19 mouse cellular contexts compared by ENCODE assay signal in genomic region chr9:74876328-74876727, GRCm38 (mm10). TPM values are rescaled to one million over a fixed set of nuclear protein-coding genes. Genes with fewer than 3 reads are reported as not detected.
DNase-seq lines count a peak whose midpoint lies in the region; ATAC-seq and TF ChIP-seq lines count a peak whose summit lies in the region.
"Had no signal": no experiment of that assay in that cellular context is flagged by ENCODE, and none has a peak within 500 bp of the region (broad histone marks: within the 10 kb centered on the region; RNA-seq: fewer than 3 reads in every experiment).

No protein-coding gene starts in this region.

- no peak overlapping the region for H3K4me2 ChIP-seq in kidney, embryonic 15.5 days
- H3K4me2 ChIP-seq in neural tube, embryonic 11.5 days (ENCODE audit: low read depth) = no peak overlapping the region
- no peak overlapping the region for H3K4me2 ChIP-seq in neural tube, embryonic 15.5 days
- H3K4me2 ChIP-seq: hindbrain, embryonic 15.5 days; midbrain, embryonic 15.5 days; stomach, embryonic 15.5 days had no signal

- no peaks in the 10 kb centered on the region for H3K36me3 ChIP-seq in kidney, adult 2 months (ENCODE audit: control insufficient read depth, insufficient read depth, low read length)
- H3K36me3 ChIP-seq in kidney, embryonic 15.5 days = no peaks in the 10 kb centered on the region
- no peaks in the 10 kb centered on the region for H3K36me3 ChIP-seq in neural tube, embryonic 11.5 days (ENCODE audit: control insufficient read depth, insufficient read depth, low read length)
- H3K36me3 ChIP-seq in neural tube, embryonic 15.5 days = no peaks in the 10 kb centered on the region
- no peaks in the 10 kb centered on the region for H3K36me3 ChIP-seq in limb, embryonic 10.5 days
- H3K36me3 ChIP-seq: heart, embryonic 10.5 days; hindbrain, embryonic 15.5 days; midbrain, embryonic 15.5 days; stomach, embryonic 15.5 days had no signal

- TF ChIP-seq CTCF in kidney, adult 2 months (conservative IDR thresholded peaks at IDR 0.05; ENCODE audit: insufficient read depth, insufficient read length, low read depth, low read length) = 0 out of 2 replicates have a peak, but pooled peaks have one; percentile 11

- H3K9me3 ChIP-seq in kidney, embryonic 15.5 days (replicated peaks) = no peaks in the 10 kb centered on the region
- H3K9me3 ChIP-seq in neural tube, embryonic 11.5 days (ENCODE audit: control insufficient read depth, low read length) = no peaks in the 10 kb centered on the region
- no peaks in the 10 kb centered on the region for H3K9me3 ChIP-seq in neural tube, embryonic 15.5 days (replicated peaks)
- H3K9me3 ChIP-seq in limb, embryonic 10.5 days (replicated peaks) = no peaks in the 10 kb centered on the region
- H3K9me3 ChIP-seq: heart, embryonic 10.5 days; hindbrain, embryonic 15.5 days; midbrain, embryonic 15.5 days; stomach, embryonic 15.5 days had no signal

- ATAC-seq in kidney, embryonic 15.5 days (replicated peaks; ENCODE audit: low FRiP score) = no peak
- ATAC-seq in neural tube, embryonic 11.5 days (ENCODE audit: insufficient read depth, low FRiP score, low TSS enrichment) = peak; percentile 50; the same call in 1 of the 2 replicates
- ATAC-seq in neural tube, embryonic 15.5 days (ENCODE audit: low FRiP score) = no peak
- ATAC-seq: forebrain, embryonic 14.5 days; midbrain, embryonic 15.5 days had no signal

- H3K9ac ChIP-seq in kidney, embryonic 15.5 days = no peak overlapping the region
- H3K9ac ChIP-seq in neural tube, embryonic 11.5 days (ENCODE audit: low read length) = no peak overlapping the region
- no peak overlapping the region for H3K9ac ChIP-seq in neural tube, embryonic 15.5 days (replicated peaks)
- H3K9ac ChIP-seq: hindbrain, embryonic 15.5 days; midbrain, embryonic 15.5 days; stomach, embryonic 15.5 days had no signal

- 64% methylated on average over 6 of the region's 6 CpGs for WGBS in kidney, adult 2 months
- WGBS in kidney, embryonic 15.5 days = 63% methylated on average over 6 of the region's 6 CpGs
- 75% methylated on average over 6 of the region's 6 CpGs for WGBS in neural tube, embryonic 11.5 days
- WGBS in neural tube, embryonic 15.5 days = 78% methylated on average over 6 of the region's 6 CpGs
- 73% methylated on average over 6 of the region's 6 CpGs for WGBS in limb, embryonic 10.5 days

- DNase-seq in kidney, adult 2 months = no peak
- no peak for DNase-seq in neural tube, embryonic 11.5 days (ENCODE audit: low spot score)
- peak; percentile 5 for DNase-seq in NIH3T3 (ENCODE audit: low read depth)
- DNase-seq in limb, embryonic 10.5 days (ENCODE audit: low spot score) = no peak
- DNase-seq in lung, postnatal 10 days = no peak
- DNase-seq: gastrocnemius, postnatal 36 days; heart, postnatal 10 days; kidney, adult 18-20 months; kidney, postnatal 4 days; lung, adult 18-20 months; spleen, adult 18-20 months had no signal

- H3K4me1 ChIP-seq in kidney, adult 2 months (ENCODE audit: control insufficient read depth, insufficient read depth, low read length) = no peaks in the 10 kb centered on the region
- H3K4me1 ChIP-seq in kidney, embryonic 15.5 days = no peaks in the 10 kb centered on the region
- H3K4me1 ChIP-seq in neural tube, embryonic 11.5 days (ENCODE audit: control insufficient read depth, insufficient read depth, low read length) = no peaks in the 10 kb centered on the region
- no peaks in the 10 kb centered on the region for H3K4me1 ChIP-seq in neural tube, embryonic 15.5 days
- H3K4me1 ChIP-seq in limb, embryonic 10.5 days = no peaks in the 10 kb centered on the region
- H3K4me1 ChIP-seq: heart, embryonic 10.5 days; hindbrain, embryonic 15.5 days; midbrain, embryonic 15.5 days; stomach, embryonic 15.5 days had no signal

- no peaks in the 10 kb centered on the region for H3K27me3 ChIP-seq in kidney, adult 2 months (replicated peaks; ENCODE audit: control insufficient read depth, insufficient read depth, low read length)
- peaks cover 37% of the 10 kb centered on the region for H3K27me3 ChIP-seq in kidney, embryonic 15.5 days
- H3K27me3 ChIP-seq in neural tube, embryonic 11.5 days (ENCODE audit: control insufficient read depth, insufficient read depth, low read length) = no peaks in the 10 kb centered on the region
- peaks cover 26% of the 10 kb centered on the region for H3K27me3 ChIP-seq in neural tube, embryonic 15.5 days (replicated peaks)
- peaks cover 32% of the 10 kb centered on the region; the same call in 1 of the 2 replicates for H3K27me3 ChIP-seq in limb, embryonic 10.5 days (ENCODE audit: low read depth, poor library complexity, severe bottlenecking)
- H3K27me3 ChIP-seq: midbrain, embryonic 15.5 days; stomach, embryonic 15.5 days had no signal

- no peak for TF ChIP-seq POLR2A in kidney, adult 2 months (IDR thresholded peaks at IDR 0.05; ENCODE audit: low read depth, low read length)

- no peak overlapping the region for H3K4me3 ChIP-seq in kidney, adult 2 months (ENCODE audit: insufficient read depth, low read depth, low read length)
- no peak overlapping the region for H3K4me3 ChIP-seq in kidney, embryonic 15.5 days (replicated peaks)
- no peak overlapping the region for H3K4me3 ChIP-seq in neural tube, embryonic 11.5 days (ENCODE audit: low read depth, low read length)
- no peak overlapping the region for H3K4me3 ChIP-seq in neural tube, embryonic 15.5 days (replicated peaks)
- no peak overlapping the region for H3K4me3 ChIP-seq in limb, embryonic 10.5 days
- H3K4me3 ChIP-seq: heart, embryonic 10.5 days; hindbrain, embryonic 15.5 days; midbrain, embryonic 15.5 days; stomach, embryonic 15.5 days had no signal

- H3K27ac ChIP-seq in kidney, adult 2 months (ENCODE audit: insufficient read depth, low read depth, low read length) = no peak overlapping the region
- no peak overlapping the region for H3K27ac ChIP-seq in kidney, embryonic 15.5 days
- no peak overlapping the region for H3K27ac ChIP-seq in neural tube, embryonic 11.5 days (ENCODE audit: low read depth, low read length)
- no peak overlapping the region for H3K27ac ChIP-seq in neural tube, embryonic 15.5 days (replicated peaks)
- H3K27ac ChIP-seq in limb, embryonic 10.5 days = no peak overlapping the region
- H3K27ac ChIP-seq: heart, embryonic 10.5 days; hindbrain, embryonic 15.5 days; midbrain, embryonic 15.5 days; stomach, embryonic 15.5 days had no signal

RNA-seq across cellular contexts. Expression of gene Onecut1, which starts 14.6 kb away (rescaled TPM):
- polyA plus RNA-seq in kidney, adult 2 months (2012; rRNA removed) = not detected in 2 replicates
- 0.10 and 0.13 TPM in 2 replicates for polyA plus RNA-seq in kidney, embryonic 15.5 days (2015; fragmentation: Nextera tagmentation; extraction: Ambion mirVana)
- 8.6 and 10.1 TPM in 2 replicates for polyA plus RNA-seq in neural tube, embryonic 11.5 days (2014; fragmentation: Nextera tagmentation; extraction: Ambion mirVana)
- polyA plus RNA-seq in neural tube, embryonic 15.5 days (2015; fragmentation: Nextera tagmentation; extraction: Ambion mirVana) = 2.6 and 3.5 TPM in 2 replicates
- polyA plus RNA-seq in limb, embryonic 10.5 days (2016; fragmentation: Nextera tagmentation; extraction: Ambion mirVana) = 0.08 TPM in 1 of 2 replicates, not detected in the other
- polyA plus RNA-seq: thymus, postnatal 0 days had no signal
